Mouse (Mus musculus) G1E (cell line): ENCODE data around the gene Nrxn3. TPM values are rescaled to one million over a fixed set of nuclear protein-coding genes. Genes with fewer than 3 reads are reported as not detected.

ENCODE experiments used
- ATAC-seq: 2 replicates; pipeline ENCODE4 v1.8.0; 2016; ENCODE audit warnings: mild to moderate bottlenecking; ENCODE audit not compliant: insufficient number of reproducible peaks, poor library complexity, low FRiP score, severe bottlenecking; ENCODE audit errors: extremely low read depth
- DNase-seq: peaks from one replicate; pipeline ENCODE4 v3.0.0; 2012; ENCODE audit warnings: low spot score
- H3K27me3 ChIP-seq: 2 replicates; pipeline ENCODE4 v1.6.1; 2012; ENCODE audit warnings: mild to moderate bottlenecking, low read length, inconsistent platforms; ENCODE audit not compliant: insufficient read depth
- H3K36me3 ChIP-seq: replicated peaks from 2 replicates; pipeline ENCODE3; 2012; ENCODE audit warnings: mild to moderate bottlenecking, inconsistent platforms
- H3K4me1 ChIP-seq: 2 replicates; pipeline ENCODE4 v1.6.1; 2012; ENCODE audit warnings: low read depth, low read length, inconsistent platforms, mixed read lengths; ENCODE audit not compliant: insufficient read depth
- H3K4me3 ChIP-seq: 2 replicates; pipeline ENCODE4 v1.5.1; 2012; ENCODE audit warnings: low read depth, mild to moderate bottlenecking, inconsistent platforms, low read length, moderate library complexity, mixed read lengths
- H3K9me3 ChIP-seq: replicated peaks from 2 replicates; pipeline ENCODE4 v1.6.1; 2012; ENCODE audit warnings: inconsistent platforms
- CTCF ChIP-seq: IDR thresholded peaks from 2 replicates; pipeline ENCODE4 v1.5.1; 2012; ENCODE audit warnings: low read depth, low read length, inconsistent platforms, mixed read lengths
- GATA1 ChIP-seq: IDR thresholded peaks from 2 replicates; pipeline ENCODE4 v1.6.1; 2012; ENCODE audit warnings: borderline replicate concordance, low read length, inconsistent platforms, mixed read lengths
- GATA2 ChIP-seq: IDR thresholded peaks from 2 replicates; pipeline ENCODE4 v1.6.1; 2012; ENCODE audit warnings: low read depth, low read length, inconsistent platforms, borderline replicate concordance
- POLR2AphosphoS5 ChIP-seq: IDR thresholded peaks from 2 replicates; pipeline ENCODE4 v1.6.1; 2012; ENCODE audit warnings: low read depth, low read length, inconsistent platforms; ENCODE audit not compliant: insufficient replicate concordance
- TAL1 ChIP-seq: conservative IDR thresholded peaks from 2 replicates; pipeline ENCODE4 v1.6.1; 2012; ENCODE audit warnings: low read depth, low read length, inconsistent platforms, mixed read lengths
- polyA plus RNA-seq: library from polyadenylated mRNA; stranded (reverse); fragments of >175 nt; gene quantifications from 2 replicates; pipeline ENCODE4 v1.2.3, GENCODE M21; 2012
- total RNA-seq, 2 experiments: library from RNA; stranded (forward) in 1 of 2; stranded (reverse) in 1 of 2; fragments of 200-1000 nt in 1 of 2; fragments of >200 nt in 1 of 2; fragmentation: Nextera tagmentation in 1 of 2; gene quantifications; 2 replicates each; pipeline ENCODE4 v1.2.3; 2014 to 2017

The Nrxn3 gene
- total and polyA plus RNA-seq, 3 experiments, result 0.22 TPM; not detected in 2

- ATAC-seq, result no peak
- TF ChIP-seq GATA2 (no peak), TAL1 (no peak), GATA1 (no peak), CTCF (no peak)
These were observed 1161.9 kb downstream of the Nrxn3 start for GRCm38 (mm10) chr12:89884576-89884975.

GRCm38 (mm10) chr12:89888647-89889046 lies 1166.0 kb downstream of the Nrxn3 start:
- Histone ChIP-seq H3K4me1 (no peaks in the 10 kb centered on the region), H3K27me3 (no peaks in the 10 kb centered on the region), H3K4me3 (no peak overlapping the region), H3K36me3 (no peaks in the 10 kb centered on the region), H3K9me3 (no peaks in the 10 kb centered on the region; the same call in 1 of the 2 replicates)
- TF ChIP-seq GATA2 (no peak), CTCF (no peak), GATA1 (no peak), TAL1 (no peak), POLR2AphosphoS5 (no peak)
- no peak for DNase-seq
- ATAC-seq, result no peak

More at GRCm38 (mm10) chr12:89884576-89884975, 1161.9 kb downstream of the Nrxn3 start:
- no peak for DNase-seq
- Histone ChIP-seq H3K36me3 (no peaks in the 10 kb centered on the region), H3K9me3 (peaks cover 3% of the 10 kb centered on the region), H3K4me3 (no peak overlapping the region), H3K27me3 (no peaks in the 10 kb centered on the region), H3K4me1 (no peaks in the 10 kb centered on the region)

GRCm38 (mm10) chr12:89896901-89897300 lies 1174.2 kb downstream of the Nrxn3 start:
- no peak for TF ChIP-seq TAL1
- TF ChIP-seq GATA1, result no peak
- TF ChIP-seq CTCF, result no peak
- Histone ChIP-seq H3K9me3 (peaks cover 2% of the 10 kb centered on the region; the same call in 1 of the 2 replicates), H3K4me1 (no peaks in the 10 kb centered on the region), H3K36me3 (no peaks in the 10 kb centered on the region), H3K4me3 (no peak overlapping the region), H3K27me3 (no peaks in the 10 kb centered on the region)
- ATAC-seq (no peak), DNase-seq (no peak)

GRCm38 (mm10) chr12:89909578-89909977 lies 1186.9 kb downstream of the Nrxn3 start:
- TF ChIP-seq TAL1 (no peak), GATA2 (no peak), POLR2AphosphoS5 (no peak), GATA1 (no peak)
- H3K9me3 ChIP-seq, result peaks cover 8% of the 10 kb centered on the region; the same call in 1 of the 2 replicates
- no peaks in the 10 kb centered on the region for H3K27me3 ChIP-seq
- DNase-seq (no peak), ATAC-seq (no peak)
- H3K4me3 ChIP-seq, result no peak overlapping the region
- H3K36me3 ChIP-seq, result no peaks in the 10 kb centered on the region
- no peaks in the 10 kb centered on the region for H3K4me1 ChIP-seq

- Histone ChIP-seq H3K27me3 (no peaks in the 10 kb centered on the region), H3K4me1 (no peaks in the 10 kb centered on the region), H3K36me3 (no peaks in the 10 kb centered on the region), H3K9me3 (peaks cover 7% of the 10 kb centered on the region; the same call in 1 of the 2 replicates), H3K4me3 (no peak overlapping the region)
- DNase-seq, result no peak
- TF ChIP-seq GATA1, result no peak
- no peak for TF ChIP-seq TAL1
- TF ChIP-seq POLR2AphosphoS5, result no peak
- TF ChIP-seq GATA2, result no peak
- no peak for TF ChIP-seq CTCF
- no peak for ATAC-seq
These were observed 1195.6 kb downstream of the Nrxn3 start for GRCm38 (mm10) chr12:89918138-89918829.

GRCm38 (mm10) chr12:89932338-89932737 lies 1209.7 kb downstream of the Nrxn3 start:
- Histone ChIP-seq H3K27me3 (no peaks in the 10 kb centered on the region), H3K4me1 (no peaks in the 10 kb centered on the region), H3K9me3 (0 out of 2 replicates have a peak, but pooled peaks cover 1% of the 10 kb centered on the region), H3K36me3 (no peaks in the 10 kb centered on the region), H3K4me3 (no peak overlapping the region)
- no peak for ATAC-seq
- TF ChIP-seq POLR2AphosphoS5, result no peak
- no peak for TF ChIP-seq CTCF
- no peak for TF ChIP-seq TAL1
- no peak for TF ChIP-seq GATA2
- TF ChIP-seq GATA1, result no peak
- no peak for DNase-seq
